Mouse (Mus musculus): ENCODE measurements around the gene Ovca2.

GRCm38 (mm10) chr11:75166193-75166842, 12.3 kb downstream of the Ovca2 start:
- TF ChIP-seq CTCF (conservative IDR thresholded peaks at IDR 0.05; ENCODE audit: low read length): no peak
- no peak for TF ChIP-seq POU5F1 (IDR thresholded peaks at IDR 0.05; ENCODE audit: borderline replicate concordance, low read length)
- no peak for TF ChIP-seq NANOG (IDR thresholded peaks at IDR 0.05; ENCODE audit: borderline replicate concordance, low read length)
